Mouse (Mus musculus) spleen, adult 2 months (tissue): ENCODE measurements around the gene Ccdc12.

Experiments
- CTCF ChIP-seq: fragments of 200-500 bp; IDR thresholded peaks from 2 replicates; pipeline ENCODE4 v1.5.1; 2011; ENCODE audit warnings: mild to moderate bottlenecking, inconsistent platforms; ENCODE audit not compliant: insufficient read depth, insufficient read length, insufficient replicate concordance; ENCODE audit errors: extremely low read depth
- POLR2A ChIP-seq: fragments of 200-500 bp; IDR thresholded peaks from 2 replicates; pipeline ENCODE4 v1.6.1; 2011; ENCODE audit warnings: low read depth, low read length, inconsistent platforms

DNA sequence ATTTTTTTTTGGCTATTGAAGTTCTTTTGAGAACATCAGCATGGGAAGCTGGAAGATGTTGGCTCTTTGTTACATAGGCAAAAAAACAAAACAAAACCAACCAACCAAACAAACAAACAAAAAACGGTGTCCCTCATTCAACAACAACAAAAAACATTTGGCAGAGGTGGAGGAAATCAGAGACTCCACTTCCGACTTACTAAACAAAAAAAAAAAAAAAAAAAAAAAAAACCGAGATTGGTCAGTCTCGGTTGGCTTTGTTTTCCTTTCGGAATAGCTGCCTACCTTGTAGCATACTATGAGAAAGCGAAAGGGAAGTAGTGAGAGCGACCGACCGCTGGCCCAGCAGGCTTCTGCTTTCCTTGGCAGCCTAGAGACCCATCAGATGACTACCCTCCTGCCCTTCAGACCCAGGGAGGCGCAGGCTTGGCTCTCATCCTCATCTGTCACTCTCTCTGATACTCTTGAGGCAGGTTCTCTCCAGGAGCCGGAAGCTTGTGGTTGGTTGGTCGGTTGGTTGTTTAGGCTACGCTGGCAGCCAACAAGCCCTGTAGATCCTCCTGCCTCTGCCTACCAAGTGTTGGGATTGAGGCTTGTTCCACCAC, 1.3 kb downstream of the Ccdc12 start:
- TF ChIP-seq CTCF: no peak
- no peak for TF ChIP-seq POLR2A
